8 mouse cellular contexts compared by ENCODE assay signal in genomic region chr8:126971314-126971664, GRCm38 (mm10). TPM values are rescaled to one million over a fixed set of nuclear protein-coding genes. Genes with fewer than 3 reads are reported as not detected.
DNase-seq lines count a peak whose midpoint lies in the region; ATAC-seq and TF ChIP-seq lines count a peak whose summit lies in the region.

No protein-coding gene starts in this region.

- peak overlapping the region; percentile 82 for H3K9ac ChIP-seq in heart, embryonic 16.5 days (ENCODE audit: low read length)
- peak overlapping the region; percentile 86 for H3K9ac ChIP-seq in MEL (ENCODE audit: control insufficient read depth, low read depth, low read length, poor library complexity, severe bottlenecking)
- peak overlapping the region; percentile 65 for H3K9ac ChIP-seq in forebrain, postnatal 0 days

- peaks cover 8% of the 10 kb centered on the region for H3K4me1 ChIP-seq in heart, embryonic 16.5 days (ENCODE audit: control insufficient read depth, insufficient read depth, low read length)
- H3K4me1 ChIP-seq in MEL (ENCODE audit: control insufficient read depth in 1 of 2, insufficient read depth in 2 of 2, low read length in 2 of 2) = peaks cover 4 to 6% of the 10 kb centered on the region in 2 experiments; a peak in 3 of 4 replicates
- no peaks in the 10 kb centered on the region for H3K4me1 ChIP-seq in forebrain, postnatal 0 days (ENCODE audit: insufficient read depth)
- peaks cover 12% of the 10 kb centered on the region for H3K4me1 ChIP-seq in midbrain, embryonic 10.5 days

- no peaks in the 10 kb centered on the region for H3K9me3 ChIP-seq in heart, embryonic 16.5 days (replicated peaks; ENCODE audit: control insufficient read depth, low read length)
- H3K9me3 ChIP-seq in MEL (replicated peaks; ENCODE audit: insufficient read depth, low read length) = no peaks in the 10 kb centered on the region
- H3K9me3 ChIP-seq in forebrain, postnatal 0 days (ENCODE audit: low read length) = no peaks in the 10 kb centered on the region
- no peaks in the 10 kb centered on the region for H3K9me3 ChIP-seq in midbrain, embryonic 10.5 days (replicated peaks)

- H3K4me2 ChIP-seq in heart, embryonic 16.5 days (ENCODE audit: low read depth, low read length) = peak overlapping the region; percentile 98
- H3K4me2 ChIP-seq in forebrain, postnatal 0 days (ENCODE audit: low read depth) = peak overlapping the region; percentile 74

- no peaks in the 10 kb centered on the region for H3K27me3 ChIP-seq in heart, embryonic 16.5 days (ENCODE audit: control insufficient read depth, insufficient read depth, low read length)
- no peaks in the 10 kb centered on the region for H3K27me3 ChIP-seq in MEL (ENCODE audit: control insufficient read depth in 1 of 2, insufficient read depth in 2 of 2, low read length in 2 of 2)
- H3K27me3 ChIP-seq in forebrain, postnatal 0 days (ENCODE audit: insufficient read depth, low read length) = no peaks in the 10 kb centered on the region
- H3K27me3 ChIP-seq in midbrain, embryonic 10.5 days (ENCODE audit: low read depth, poor library complexity, severe bottlenecking) = no peaks in the 10 kb centered on the region

- 11% methylated on average over 13 of the region's 13 CpGs for WGBS in heart, embryonic 16.5 days
- 11% methylated on average over 13 of the region's 13 CpGs for WGBS in forebrain, postnatal 0 days
- 14% methylated on average over 13 of the region's 13 CpGs for WGBS in midbrain, embryonic 10.5 days

- no peak for TF ChIP-seq POLR2A in MEL (IDR thresholded peaks at IDR 0.05; ENCODE audit: control insufficient read depth in 1 of 2, insufficient read depth in 1 of 2, low read depth in 1 of 2, low read length in 2 of 2, poor library complexity in 1 of 2)

- peak overlapping the region; percentile 67 for H3K27ac ChIP-seq in heart, embryonic 16.5 days (ENCODE audit: low read length)
- H3K27ac ChIP-seq in MEL (ENCODE audit: control insufficient read depth, low read depth, low read length) = peak overlapping the region; percentile 56
- peak overlapping the region; percentile 89 for H3K27ac ChIP-seq in forebrain, postnatal 0 days (ENCODE audit: low read depth, low read length)
- peak overlapping the region; percentile 87 for H3K27ac ChIP-seq in midbrain, embryonic 10.5 days (replicated peaks)

- no peak for TF ChIP-seq CTCF in MEL (IDR thresholded peaks at IDR 0.05 in 2 of 3, conservative IDR thresholded peaks at IDR 0.05 in 1 of 3; ENCODE audit: control insufficient read depth in 1 of 3, insufficient read depth in 1 of 3, low read depth in 2 of 3, low read length in 3 of 3, poor library complexity in 1 of 3, severe bottlenecking in 1 of 3)
- TF ChIP-seq CTCF in forebrain, postnatal 0 days (IDR thresholded peaks at IDR 0.05; ENCODE audit: low read depth) = no peak

- peak; percentile 17; the same call in 1 of the 2 replicates for ATAC-seq in heart, embryonic 16.5 days (replicated peaks; ENCODE audit: extremely low read depth, insufficient read depth, low FRiP score)
- peak; percentile 36 for ATAC-seq in forebrain, postnatal 0 days

- TF ChIP-seq EP300 in MEL (IDR thresholded peaks at IDR 0.05; ENCODE audit: low read depth in 1 of 2, low read length in 2 of 2) = no peak

- peaks cover 24% of the 10 kb centered on the region for H3K79me2 ChIP-seq in MEL (ENCODE audit: control insufficient read depth, insufficient read depth, low read length, poor library complexity)

- DNase-seq in heart, adult 11 months = no peak
- DNase-seq in MEL (ENCODE audit: low read depth, low spot score) = no peak
- DNase-seq in forebrain, postnatal 0 days = no peak
- no peak for DNase-seq in midbrain, embryonic 10.5 days (ENCODE audit: low spot score)
- no peak for DNase-seq in urinary bladder, postnatal 25 days (ENCODE audit: low spot score)
- DNase-seq in adrenal gland, adult 2 months = no peak
- no peak for DNase-seq in natural killer cell, adult 2 months (ENCODE audit: low spot score in 2 of 2)

- peaks cover 10% of the 10 kb centered on the region for H3K36me3 ChIP-seq in heart, embryonic 16.5 days (ENCODE audit: control insufficient read depth, insufficient read depth)
- peaks cover 2 to 9% of the 10 kb centered on the region in 2 experiments; a peak in 3 of 4 replicates for H3K36me3 ChIP-seq in MEL (ENCODE audit: control insufficient read depth in 1 of 2, insufficient read depth in 2 of 2, low read length in 2 of 2)
- H3K36me3 ChIP-seq in forebrain, postnatal 0 days (ENCODE audit: insufficient read depth) = peaks cover 7% of the 10 kb centered on the region; the same call in 1 of the 2 replicates
- peaks cover 30% of the 10 kb centered on the region for H3K36me3 ChIP-seq in midbrain, embryonic 10.5 days

- TF ChIP-seq RAD21 in MEL (IDR thresholded peaks at IDR 0.05; ENCODE audit: low read depth, low read length) = no peak

- H3K4me3 ChIP-seq in heart, embryonic 16.5 days (ENCODE audit: low read length) = peak overlapping the region; percentile 94
- H3K4me3 ChIP-seq in MEL (ENCODE audit: control insufficient read depth in 1 of 2, insufficient read depth in 1 of 2, low read depth in 2 of 2, low read length in 2 of 2) = peak overlapping the region; percentile 57 to 59
- H3K4me3 ChIP-seq in forebrain, postnatal 0 days (ENCODE audit: low read depth, low read length) = peak overlapping the region; percentile 73
- H3K4me3 ChIP-seq in midbrain, embryonic 10.5 days = peak overlapping the region; percentile 99

TF ChIP-seq in MEL, 35 proteins besides CTCF, POLR2A, EP300 and RAD21:
- TF ChIP-seq TCF12 (IDR thresholded peaks at IDR 0.05; ENCODE audit: low read depth, low read length) (no peak), ZKSCAN1 (IDR thresholded peaks at IDR 0.05; ENCODE audit: low read depth, low read length) (no peak), MEF2A (IDR thresholded peaks at IDR 0.05; ENCODE audit: extremely low read depth, insufficient replicate concordance, low read depth, low read length, poor library complexity, severe bottlenecking) (no peak), MAX (IDR thresholded peaks at IDR 0.05; ENCODE audit: low read length) (0 out of 2 replicates have a peak, but pooled peaks have one; percentile 42), GATA1 (IDR thresholded peaks at IDR 0.05; ENCODE audit: low read depth, low read length) (no peak), JUND (IDR thresholded peaks at IDR 0.05; ENCODE audit: low read depth, low read length) (no peak), NRF1 (IDR thresholded peaks at IDR 0.05; ENCODE audit: insufficient read depth, low read depth, low read length, poor library complexity, severe bottlenecking) (no peak)

RNA-seq across cellular contexts. Expression of gene Rbm34, which starts 0.4 kb away (rescaled TPM):
- polyA plus RNA-seq in heart, embryonic 16.5 days (2015; fragmentation: Nextera tagmentation; extraction: Ambion mirVana) = 9.4 and 11.5 TPM in 2 replicates
- 24.4 and 25.9 TPM in 2 replicates for total RNA-seq in MEL (2012; rRNA removed)
- polyA plus RNA-seq in MEL (2012; ENCODE audit: insufficient read depth in 1 of 2, insufficient read length in 2 of 2, low read depth in 1 of 2, low replicate concordance in 2 of 2, missing spikeins in 1 of 2) = 10 to 100 TPM in 1 of 2 experiments, not detected in 1; 25.9 TPM
- total RNA-seq in forebrain, postnatal 0 days (2014; rRNA removed) = 24.7 and 26.1 TPM in 2 replicates
- polyA plus RNA-seq in forebrain, postnatal 0 days (2015; fragmentation: Nextera tagmentation; extraction: Ambion mirVana) = 23.2 and 31.1 TPM in 2 replicates
- 23.8 and 25.3 TPM in 2 replicates for polyA plus RNA-seq in midbrain, embryonic 10.5 days (2016; fragmentation: Nextera tagmentation; extraction: Ambion mirVana)
- total RNA-seq in adrenal gland, adult 2 months (2021) = 10 to 100 TPM in 1 of 2 experiments, 1 to 10 TPM in 1; 9.2 to 12.1 TPM
- polyA plus RNA-seq in adrenal gland, adult 2 months (2012; rRNA removed) = 3.0 and 5.0 TPM in 2 replicates

RNA-seq across cellular contexts. Expression of gene Tomm20, which starts 25.6 kb away (rescaled TPM):
- 196 and 200 TPM in 2 replicates for polyA plus RNA-seq in heart, embryonic 16.5 days (2015; fragmentation: Nextera tagmentation; extraction: Ambion mirVana)
- total RNA-seq in MEL (2012; rRNA removed) = 618 and 676 TPM in 2 replicates
- 100 to 1,000 TPM in 1 of 2 experiments, not detected in 1; 886 TPM for polyA plus RNA-seq in MEL (2012; ENCODE audit: insufficient read depth in 1 of 2, insufficient read length in 2 of 2, low read depth in 1 of 2, low replicate concordance in 2 of 2, missing spikeins in 1 of 2)
- total RNA-seq in forebrain, postnatal 0 days (2014; rRNA removed) = 181 and 195 TPM in 2 replicates
- 228 and 256 TPM in 2 replicates for polyA plus RNA-seq in forebrain, postnatal 0 days (2015; fragmentation: Nextera tagmentation; extraction: Ambion mirVana)
- 252 and 285 TPM in 2 replicates for polyA plus RNA-seq in midbrain, embryonic 10.5 days (2016; fragmentation: Nextera tagmentation; extraction: Ambion mirVana)
- total RNA-seq in adrenal gland, adult 2 months (2021) = 100 to 1,000 TPM; 171 to 206 TPM
- 1,002 and 1,582 TPM in 2 replicates for polyA plus RNA-seq in adrenal gland, adult 2 months (2012; rRNA removed)
